ENCODE assay signal across 14 mouse cellular contexts in genomic region chr6:37072401-37073016, GRCm38 (mm10).
DNase-seq lines count a peak whose midpoint lies in the region; ATAC-seq lines count a peak whose summit lies in the region.
"Had no signal": no experiment of that assay in that cellular context is flagged by ENCODE, and none has a peak within 500 bp of the region (broad histone marks: within the 10 kb centered on the region; RNA-seq: fewer than 3 reads in every experiment).

No protein-coding gene starts in this region.

- H3K27ac ChIP-seq in kidney, embryonic 14.5 days (ENCODE audit: low read depth, low read length) = no peak overlapping the region
- H3K27ac ChIP-seq: neural tube, embryonic 15.5 days had no signal

- DNase-seq in frontal cortex, postnatal 25 days (ENCODE audit: low spot score in 2 of 2) = no peak
- DNase-seq in kidney, postnatal 14 days = peak; percentile 41
- peak; percentile 32 for DNase-seq in fibroblast of lung, adult 2 months (ENCODE audit: low read depth)
- DNase-seq in lung, postnatal 36 days = peak; percentile 28
- no peak for DNase-seq in spleen, postnatal 36 days (ENCODE audit: low spot score in 2 of 2)
- no peak for DNase-seq in urinary bladder, postnatal 4 days (ENCODE audit: low spot score in 2 of 2)
- DNase-seq: thymus, postnatal 36 days had no signal

- H3K27me3 ChIP-seq in kidney, embryonic 14.5 days (ENCODE audit: control insufficient read depth, insufficient read depth, low read length) = no peaks in the 10 kb centered on the region
- H3K27me3 ChIP-seq: megakaryocyte, embryonic 14.5 days; neural tube, embryonic 15.5 days had no signal

- peaks cover 4% of the 10 kb centered on the region for H3K4me1 ChIP-seq in kidney, embryonic 14.5 days (ENCODE audit: control insufficient read depth, insufficient read depth, low read length)
- H3K4me1 ChIP-seq: neural tube, embryonic 15.5 days had no signal

- 55% methylated on average over 9 of the region's 9 CpGs for WGBS in kidney, embryonic 14.5 days

- H3K4me3 ChIP-seq in kidney, embryonic 14.5 days (ENCODE audit: low read length) = no peak overlapping the region
- H3K4me3 ChIP-seq: erythroblast, embryonic 14.5 days; megakaryocyte, embryonic 14.5 days; neural tube, embryonic 15.5 days had no signal

- no peak overlapping the region for H3K9ac ChIP-seq in kidney, embryonic 14.5 days (ENCODE audit: low read depth, low read length)
- H3K9ac ChIP-seq: neural tube, embryonic 15.5 days had no signal

- H3K36me3 ChIP-seq in kidney, embryonic 14.5 days (ENCODE audit: control insufficient read depth, insufficient read depth, low read length) = no peaks in the 10 kb centered on the region
- H3K36me3 ChIP-seq: neural tube, embryonic 15.5 days had no signal

- H3K4me2 ChIP-seq in kidney, embryonic 14.5 days (replicated peaks; ENCODE audit: low read depth, low read length) = no peak overlapping the region
- H3K4me2 ChIP-seq: liver, embryonic 11.5 days; neural tube, embryonic 15.5 days had no signal

- peak; percentile 38; the same call in 1 of the 2 replicates for ATAC-seq in frontal cortex, adult (ENCODE audit: low TSS enrichment)
- no peak for ATAC-seq in kidney, embryonic 14.5 days (ENCODE audit: low FRiP score, low TSS enrichment)
- ATAC-seq: hindbrain, embryonic 16.5 days had no signal

- no peaks in the 10 kb centered on the region for H3K9me3 ChIP-seq in kidney, embryonic 14.5 days (ENCODE audit: control insufficient read depth, low read length)
- H3K9me3 ChIP-seq: megakaryocyte, embryonic 14.5 days; neural tube, embryonic 15.5 days had no signal

Comparison
In these comparisons a context has a peak if more than half of its experiments do, and no peak if none do; other contexts are left out.
1. DNase-seq: peak in kidney, postnatal 14 days (single experiment), fibroblast of lung, adult 2 months (single experiment) and lung, postnatal 36 days (single experiment); none in frontal cortex, postnatal 25 days (0 of 2), spleen, postnatal 36 days (0 of 2) and urinary bladder, postnatal 4 days (0 of 2).